Mouse (Mus musculus) cerebellum, adult 9-10 months (tissue): ENCODE measurements around the gene Tmem86a.

Source experiments
- DNase-seq: peaks from one replicate; pipeline ENCODE4 v3.0.0; 2022

The Tmem86a gene

GRCm38 (mm10) chr7:47030517-47031193 lies 19.7 kb upstream of the Tmem86a start:
- DNase-seq = no peak

DNA sequence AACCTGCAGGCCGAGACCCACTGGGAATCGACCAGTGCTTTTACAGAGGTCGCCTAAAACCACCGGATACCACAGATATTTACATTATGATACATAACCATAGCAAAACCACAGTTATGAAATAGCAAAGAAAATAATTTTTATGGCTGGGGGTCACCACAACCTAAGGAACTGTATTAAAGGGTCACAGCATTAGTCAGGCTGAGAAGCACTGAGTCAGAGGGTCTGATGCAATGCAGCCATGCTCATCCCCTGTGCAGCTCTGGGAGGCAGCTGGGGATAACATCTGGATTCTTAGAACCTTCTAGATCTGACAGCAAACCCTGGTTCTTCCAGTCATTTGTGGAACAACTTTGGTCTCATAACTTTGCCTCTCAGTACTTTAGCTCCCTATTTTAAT lies 19.0 kb upstream of the Tmem86a start:
- DNase-seq = no peak

- DNase-seq = no peak
Measured at GRCm38 (mm10) chr7:47034785-47035384, 15.5 kb upstream of the Tmem86a start.

DNA sequence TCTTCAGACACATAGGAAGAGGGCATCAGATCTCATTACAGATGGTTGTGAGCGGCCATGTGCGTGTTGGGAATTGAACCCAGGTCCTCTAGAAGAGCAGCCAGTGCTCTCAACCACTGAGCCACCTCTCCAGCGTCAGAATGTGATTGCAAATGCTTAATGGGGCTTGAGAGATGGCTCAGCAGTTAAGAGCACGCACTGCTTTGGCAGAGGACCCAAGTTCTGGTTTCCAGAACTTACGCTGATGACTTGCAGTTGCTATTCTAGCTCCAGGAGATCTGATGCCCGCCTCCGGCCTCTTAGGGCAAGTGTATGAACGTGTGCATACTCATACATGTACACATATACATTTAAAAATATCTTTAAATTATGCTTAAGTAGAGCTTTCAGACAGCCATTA lies 15.0 kb upstream of the Tmem86a start:
- no peak for DNase-seq

GRCm38 (mm10) chr7:47041706-47042105 lies 8.7 kb upstream of the Tmem86a start:
- DNase-seq = no peak

DNA sequence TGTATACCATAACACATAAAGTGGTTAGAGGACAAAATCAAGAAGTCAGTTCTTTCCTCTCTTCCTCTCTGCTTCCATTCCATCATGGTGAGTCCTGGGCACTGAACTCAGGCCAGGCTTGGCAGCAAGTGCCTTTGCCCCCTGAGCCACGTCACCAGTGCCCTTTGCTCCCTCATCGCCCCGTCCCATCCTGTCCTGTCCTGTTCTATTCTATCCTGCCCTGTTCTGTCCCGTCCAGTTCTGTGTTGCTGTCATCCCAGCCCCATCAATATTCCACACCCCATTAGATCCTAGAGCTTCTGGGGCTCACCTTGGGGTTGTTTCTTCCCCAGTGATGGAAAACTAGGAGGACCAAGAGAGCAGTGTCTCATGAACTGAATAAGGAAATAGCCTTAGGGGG lies 8.3 kb upstream of the Tmem86a start:
- DNase-seq = no peak

DNA sequence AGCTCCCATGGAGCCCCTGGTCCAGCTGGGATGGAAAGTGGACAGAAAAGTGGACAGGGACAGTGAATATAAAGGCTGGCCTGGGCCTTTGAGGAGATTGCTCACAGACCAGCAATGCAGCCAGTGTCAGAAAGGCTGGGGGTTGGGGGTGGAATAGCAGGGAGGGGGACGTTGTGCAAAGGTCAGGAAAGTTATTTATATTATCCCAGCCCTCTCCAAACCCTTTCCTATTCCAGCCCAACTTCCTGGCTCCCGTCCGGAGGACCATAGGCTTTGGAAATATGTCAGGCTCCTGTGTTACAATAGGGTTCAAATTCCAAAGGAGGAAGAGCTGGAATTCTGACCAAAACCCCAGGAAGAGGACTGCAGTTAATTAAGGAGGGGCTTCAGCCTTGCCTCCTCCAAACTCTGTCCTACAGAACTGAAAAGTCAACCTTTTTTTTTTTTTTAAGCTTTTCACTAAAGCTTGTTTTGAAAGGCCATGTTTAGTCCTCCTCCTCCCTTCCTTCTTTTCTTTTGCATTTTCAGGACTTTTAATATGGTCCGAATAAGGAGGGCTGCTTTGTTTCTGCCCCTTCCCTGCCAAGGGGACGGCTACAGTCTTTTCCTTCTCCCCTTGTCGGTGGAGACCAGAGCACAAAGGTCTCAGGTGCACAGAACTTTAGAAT lies 7.4 kb upstream of the Tmem86a start:
- no peak for DNase-seq

DNA sequence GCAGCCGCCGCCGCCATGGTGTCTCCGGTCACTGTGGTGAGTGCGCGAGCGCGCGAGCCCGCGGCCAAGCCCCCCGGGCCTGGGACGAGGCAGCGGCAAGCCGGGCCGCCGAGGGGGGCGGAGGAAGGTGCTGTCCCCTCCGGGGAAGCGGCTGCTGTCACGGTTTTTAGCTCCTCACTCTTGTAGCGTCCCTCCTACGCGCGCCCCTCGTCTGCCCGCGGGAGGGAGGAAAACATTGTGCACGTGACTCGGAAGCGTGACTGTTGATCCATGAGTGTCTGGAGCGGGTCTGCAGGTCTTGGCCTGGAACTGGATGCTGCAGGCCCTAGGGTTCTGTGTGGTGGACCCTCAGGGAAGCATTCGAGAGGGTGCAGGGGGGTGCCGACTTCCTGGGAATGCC lies 365 bp downstream of the Tmem86a start:
- peak; percentile 72 for DNase-seq

DNA sequence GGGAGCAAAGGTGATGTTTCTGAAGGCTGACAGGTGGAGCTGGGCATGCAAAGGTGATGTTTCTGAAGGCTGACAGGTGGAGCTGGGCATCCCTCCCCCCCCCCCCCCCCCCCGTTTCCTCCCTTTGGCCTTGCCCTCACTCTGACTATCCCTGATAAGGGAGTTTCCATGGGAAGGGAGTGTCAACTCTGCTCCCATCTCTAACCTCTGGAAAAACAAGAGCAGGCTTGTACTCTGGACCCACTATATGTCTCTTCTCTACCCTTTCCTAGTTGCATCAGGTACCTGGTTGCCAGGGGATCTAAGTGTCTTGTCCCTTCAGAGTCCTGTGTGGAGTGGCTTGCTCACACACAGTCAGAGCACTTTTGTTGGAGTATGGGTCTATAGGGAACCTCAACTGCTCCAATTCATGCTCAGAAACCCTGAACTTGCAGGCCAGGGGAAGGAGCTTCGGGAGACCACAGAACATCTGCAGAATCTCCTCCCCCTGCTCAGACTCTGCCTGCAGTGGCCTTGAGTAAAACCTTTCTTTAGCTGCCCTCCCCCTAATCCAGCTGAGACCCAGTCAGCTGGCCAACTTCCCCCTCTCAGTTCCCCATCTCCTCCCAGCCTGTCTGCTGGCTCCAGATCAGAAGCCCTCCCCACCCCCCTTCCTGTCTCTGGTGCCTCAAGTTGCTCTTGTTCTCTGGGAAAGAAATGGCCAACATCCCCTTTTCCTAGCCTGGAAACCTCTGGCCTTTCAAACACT lies 1.2 kb downstream of the Tmem86a start:
- DNase-seq = peak; percentile 39

DNA sequence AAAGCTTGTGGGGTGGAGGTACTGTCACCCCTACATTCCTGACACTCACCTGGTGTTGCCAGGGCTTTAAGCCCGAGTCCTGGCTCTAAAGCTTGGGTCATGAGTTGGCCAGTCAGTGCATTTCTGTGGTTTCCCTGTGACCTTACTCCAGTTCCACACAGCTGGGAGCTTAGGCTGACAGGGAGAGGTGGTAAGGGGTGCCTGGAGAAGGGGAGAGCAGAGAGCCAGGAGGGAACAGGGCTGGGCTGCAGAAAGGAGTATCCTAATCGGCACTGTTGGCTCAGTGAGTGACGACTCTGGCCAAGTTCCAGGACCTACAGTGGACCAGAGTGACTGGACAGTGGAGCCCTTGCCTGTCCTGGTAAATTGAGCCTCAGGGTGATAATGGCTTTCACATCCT lies 1.9 kb downstream of the Tmem86a start:
- peak; percentile 54 for DNase-seq

DNA sequence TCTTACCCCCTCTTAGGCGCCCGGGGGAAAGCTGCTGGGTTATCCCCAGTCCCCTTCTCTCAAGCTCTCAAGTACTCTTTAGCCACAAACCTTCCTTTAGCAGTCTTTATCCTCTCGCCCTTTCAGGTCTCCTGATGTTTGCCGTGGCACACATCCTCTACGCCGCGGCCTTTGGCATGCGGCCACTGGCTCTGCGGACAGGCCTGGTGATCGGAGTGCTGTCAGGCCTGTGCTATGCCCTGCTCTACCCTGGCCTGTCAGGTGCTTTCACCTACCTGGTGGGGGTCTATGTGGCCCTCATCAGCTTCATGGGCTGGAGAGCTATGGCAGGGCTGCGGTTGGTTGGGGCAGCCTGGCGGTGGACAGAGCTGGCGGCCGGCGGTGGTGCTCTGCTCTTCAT lies 2.9 kb downstream of the Tmem86a start:
- peak; percentile 19 for DNase-seq

- peak; percentile 66 for DNase-seq
Measured at GRCm38 (mm10) chr7:47054666-47055065, 4.3 kb downstream of the Tmem86a start.

DNA sequence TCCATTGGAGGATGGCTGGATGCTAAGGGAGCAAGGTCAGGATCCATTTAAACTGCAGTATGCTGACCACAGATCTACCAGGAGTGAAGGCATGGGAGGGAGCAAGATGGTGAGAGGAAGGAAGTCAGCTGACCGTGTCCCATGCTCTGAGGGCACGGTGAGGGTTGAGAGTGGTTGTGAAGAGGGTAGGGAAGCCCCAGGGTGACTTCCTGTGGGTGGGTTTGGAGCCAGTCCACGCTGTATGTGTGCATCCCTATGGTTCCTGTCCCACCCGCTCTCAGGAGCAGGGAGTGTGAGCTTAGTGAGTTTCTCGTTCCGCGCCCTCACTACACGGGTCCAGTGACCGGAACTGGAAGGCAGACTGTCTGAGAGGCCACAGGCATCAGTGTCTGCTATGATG lies 5.3 kb downstream of the Tmem86a start:
- DNase-seq = no peak

GRCm38 (mm10) chr7:47056273-47056672 lies 5.9 kb downstream of the Tmem86a start:
- DNase-seq = no peak

GRCm38 (mm10) chr7:47059339-47059738 lies 8.9 kb downstream of the Tmem86a start:
- DNase-seq = no peak

GRCm38 (mm10) chr7:47061560-47061959 lies 11.2 kb downstream of the Tmem86a start:
- no peak for DNase-seq

- no peak for DNase-seq
Measured at GRCm38 (mm10) chr7:47066942-47067341, 16.5 kb downstream of the Tmem86a start.

- DNase-seq = no peak
Measured at GRCm38 (mm10) chr7:47067879-47068278, 17.5 kb downstream of the Tmem86a start.

- DNase-seq = peak; percentile 18
Measured at GRCm38 (mm10) chr7:47072551-47072950, 22.1 kb downstream of the Tmem86a start.

GRCm38 (mm10) chr7:47073536-47074521 lies 23.4 kb downstream of the Tmem86a start:
- DNase-seq = no peak

DNA sequence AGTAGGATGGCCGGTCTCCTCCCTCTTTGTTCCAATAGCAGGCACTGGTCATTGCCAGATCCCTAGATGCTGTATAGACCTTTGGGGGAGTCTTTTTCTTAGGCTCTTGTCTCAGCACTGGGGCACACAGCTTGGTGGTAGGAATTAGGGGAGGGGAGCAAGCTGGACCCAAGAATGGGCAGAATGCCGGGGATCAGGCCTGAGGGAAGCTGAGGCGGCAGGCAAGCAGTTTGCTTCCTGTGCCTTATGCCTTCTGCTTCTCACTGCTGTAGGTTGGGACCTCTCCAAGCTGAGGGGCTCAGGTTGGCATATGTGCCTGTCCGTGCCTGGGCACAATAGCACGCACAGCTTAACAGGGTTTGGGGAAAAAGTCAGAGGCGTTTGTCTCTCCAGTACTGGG lies 25.8 kb downstream of the Tmem86a start:
- no peak for DNase-seq

DNA sequence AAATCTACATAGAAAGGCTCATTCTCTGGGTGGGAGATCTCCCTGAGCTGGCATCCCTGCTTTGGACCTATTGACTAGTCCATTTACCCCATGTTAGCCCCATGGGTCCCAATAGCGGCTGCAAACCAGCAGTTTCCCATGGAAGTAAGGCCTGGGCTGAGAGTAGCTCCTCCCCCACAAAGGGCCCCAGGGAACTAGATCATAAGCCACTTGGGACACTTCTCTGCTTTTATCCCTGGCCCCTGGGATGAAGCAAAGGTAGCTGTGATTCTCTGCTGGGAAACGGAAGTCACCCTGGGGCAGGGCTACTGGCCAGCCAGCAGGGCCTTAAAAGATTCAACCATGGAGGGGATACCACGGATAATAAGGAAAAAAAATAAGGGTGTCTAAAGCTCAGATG lies 26.3 kb downstream of the Tmem86a start:
- no peak for DNase-seq
